Mouse (Mus musculus) gastrocnemius, postnatal 4 days (tissue): ENCODE results near the gene Gm12830. TPM values are rescaled to one million over a fixed set of nuclear protein-coding genes. Genes with fewer than 3 reads are reported as not detected.

ENCODE experiments used
- total RNA-seq, 2 experiments: library from RNA; stranded (reverse); gene quantifications; 2 replicates each; pipeline ENCODE4 v1.2.3; 2021

The Gm12830 gene
- total RNA-seq, 2 experiments from 2014 or later, result not detected

Other genes starting within 250 kb of the Gm12830 start
- 1 to 10 TPM; 1.4 to 1.5 TPM for gene Foxd2, start 87.2 kb downstream of the Gm12830 start, total RNA-seq
- gene Foxe3, start 104.3 kb downstream of the Gm12830 start, total RNA-seq, result not detected
- 10 to 100 TPM; 42.9 to 45.3 TPM for gene Cmpk1, start 165.5 kb downstream of the Gm12830 start, total RNA-seq
- gene Stil, start 178.4 kb downstream of the Gm12830 start, total RNA-seq, result 1 to 10 TPM; 5.2 TPM
- gene Tal1, start 234.7 kb downstream of the Gm12830 start, total RNA-seq, result 1 to 10 TPM; 2.4 to 3.6 TPM